Mouse (Mus musculus) T-helper 17 cell (primary cell): ENCODE data around the gene Reep3.

Source experiments
- in situ Hi-C, 2 experiments: fragments of 300-600 bp; cut with MboI, MseI; formaldehyde crosslinking; loops; 1 replicate in 1 of 2; 2 replicates in 1 of 2; pipeline ENCODE4 v1.15.1; 2025; ENCODE audit warnings: high pct_unique_total_duplicates in 2 of 2

Reep3 gene

DNA sequence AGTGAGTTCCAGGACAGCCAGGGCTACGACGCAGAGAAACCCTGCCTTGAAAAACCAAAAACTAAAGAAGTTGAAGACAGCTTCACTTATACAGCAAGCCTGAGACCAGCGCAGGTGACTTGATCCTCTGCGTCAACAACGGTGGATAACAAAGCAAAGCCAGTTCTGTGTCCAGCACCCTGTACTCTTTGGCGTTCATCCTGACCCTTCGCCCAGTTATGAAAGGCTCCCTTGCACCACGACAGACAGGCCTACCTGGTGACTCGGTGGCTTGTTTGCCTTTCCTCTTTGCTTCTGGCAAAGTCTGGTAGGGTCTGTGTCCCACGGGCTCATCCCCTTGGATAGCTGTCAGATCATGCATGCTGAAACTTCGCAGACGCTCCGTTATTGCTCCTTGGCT, 75.3 kb downstream of the Reep3 start:
- in situ Hi-C loops, result no loop called here

DNA sequence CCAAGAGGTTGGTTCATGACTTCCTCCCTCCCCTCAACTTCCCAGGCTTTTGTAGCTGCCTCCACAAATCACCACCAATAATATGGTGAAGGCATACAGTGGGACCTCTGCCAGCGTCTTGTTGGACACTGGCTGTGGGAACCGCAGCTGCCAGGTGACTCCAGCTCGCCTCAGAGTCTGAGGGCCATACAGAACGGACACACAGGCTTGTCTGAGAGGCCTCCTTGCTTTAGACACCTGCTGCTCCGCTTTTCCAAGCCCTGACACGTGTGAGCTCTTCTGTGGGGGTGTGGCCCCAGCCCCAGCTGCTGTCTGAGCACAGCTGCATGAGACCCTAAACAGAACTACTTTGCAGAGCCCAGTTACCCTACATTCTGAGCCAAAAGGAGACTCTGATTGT, 77.9 kb downstream of the Reep3 start:
- in situ Hi-C loops, result no loop called here

DNA sequence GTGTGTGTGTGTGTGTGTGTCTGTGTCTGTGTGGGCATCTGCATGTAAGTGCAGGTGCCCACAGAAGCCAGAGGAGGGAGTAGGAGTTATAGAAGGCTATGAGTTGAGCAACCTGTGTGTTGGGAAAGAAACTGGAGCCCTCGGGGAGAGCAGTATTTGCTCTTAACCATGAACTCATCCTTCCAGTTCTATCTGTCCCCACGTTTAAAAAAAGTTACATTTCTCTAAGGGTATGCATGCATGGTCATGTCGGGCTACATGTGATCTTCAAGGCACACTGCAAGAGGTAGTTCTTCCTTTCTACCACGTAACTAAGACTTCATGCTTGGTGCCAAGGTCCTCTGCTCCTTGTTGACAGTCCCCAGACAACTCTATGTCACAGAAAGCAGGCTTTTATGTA, 78.9 kb downstream of the Reep3 start:
- in situ Hi-C loops, result no loop called here

DNA sequence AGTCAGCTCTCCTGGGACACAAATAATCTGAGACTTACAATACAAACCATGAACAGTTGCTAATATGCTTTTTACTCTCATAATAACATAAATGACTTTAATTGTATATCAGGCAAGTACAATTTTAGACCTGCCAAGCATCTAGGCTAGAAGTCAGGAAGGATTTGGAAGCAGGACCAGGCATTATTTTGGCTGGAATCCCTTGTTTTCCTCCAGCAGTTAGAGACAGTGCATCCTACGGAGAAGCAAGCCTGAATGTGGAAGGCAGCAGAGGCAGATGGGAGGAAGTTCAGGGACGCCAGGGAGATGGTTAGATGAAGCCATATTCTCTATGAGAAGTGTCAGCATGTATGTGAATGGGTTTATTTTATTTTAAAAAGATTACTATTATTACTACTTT, 79.4 kb downstream of the Reep3 start:
- in situ Hi-C loops, result no loop called here

DNA sequence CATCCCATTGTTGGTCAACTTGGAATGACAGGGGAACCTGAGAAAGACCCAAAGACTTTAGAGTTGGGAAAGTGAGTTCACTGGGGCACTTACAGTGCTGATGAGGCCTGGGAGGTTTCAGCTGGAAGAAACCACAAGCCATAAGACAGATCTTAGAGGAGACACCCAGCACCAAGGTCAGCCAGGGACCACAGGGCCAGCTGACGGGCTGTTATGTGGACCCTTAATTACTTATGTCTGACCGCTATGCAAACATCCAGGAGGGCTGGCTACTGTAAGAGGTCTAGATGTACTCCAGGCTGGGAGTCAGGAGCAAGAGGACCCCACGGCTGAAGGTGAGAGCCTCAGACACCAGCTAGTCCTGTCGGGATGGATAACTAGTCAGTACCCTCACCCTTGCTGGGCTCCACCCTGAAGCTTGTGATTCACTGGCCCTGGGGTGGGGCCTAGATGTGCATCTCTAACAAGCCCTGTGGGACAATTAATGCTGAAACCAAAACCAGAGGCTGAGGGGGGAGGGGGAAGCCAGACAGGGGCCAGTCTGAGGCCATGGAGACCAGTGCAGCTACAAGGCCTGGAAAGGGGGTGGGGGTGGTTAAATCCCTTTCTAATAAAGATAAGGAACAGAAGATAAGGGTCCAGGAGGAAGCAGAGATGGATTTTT, 80.0 kb downstream of the Reep3 start:
- in situ Hi-C loops, result no loop called here

DNA sequence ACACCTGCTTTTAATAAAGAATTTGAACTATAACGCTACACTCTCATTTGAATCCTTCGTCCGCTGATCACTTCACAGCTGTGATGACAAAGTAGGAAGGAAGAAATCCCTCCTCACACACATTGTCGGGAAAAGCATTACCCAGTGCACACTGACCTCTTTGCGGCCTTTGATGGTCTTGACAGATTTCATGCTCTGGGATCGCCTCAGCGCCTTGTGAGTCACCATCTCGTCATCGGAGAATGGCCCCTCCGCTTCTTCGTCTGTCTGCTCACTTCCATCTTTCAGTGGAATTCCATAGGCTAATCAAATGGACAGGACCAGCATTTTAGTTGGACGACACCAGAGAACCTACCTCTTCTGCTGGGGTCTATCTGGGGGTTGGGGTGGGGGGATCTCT, 82.0 kb downstream of the Reep3 start:
- in situ Hi-C loops, result no loop called here

DNA sequence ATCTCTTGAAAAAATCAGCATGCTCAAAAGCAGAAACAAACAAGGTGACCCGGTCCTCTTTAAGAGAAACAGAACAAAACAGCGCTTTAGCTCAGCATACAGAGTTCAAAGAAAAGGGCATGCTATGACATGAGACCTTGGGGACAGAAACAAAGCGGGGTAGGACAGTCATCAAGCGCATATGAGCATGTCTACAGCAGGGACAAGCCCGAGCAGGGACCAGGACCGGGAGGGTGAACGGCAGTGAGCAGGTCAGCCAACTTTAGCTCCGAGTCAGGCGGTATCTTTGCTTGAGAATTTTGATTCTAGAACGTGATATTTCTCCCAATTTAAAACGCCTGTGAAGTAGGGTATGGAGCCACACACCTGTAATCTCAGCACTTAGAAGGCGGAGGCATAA, 86.2 kb downstream of the Reep3 start:
- in situ Hi-C loops, result no loop called here

DNA sequence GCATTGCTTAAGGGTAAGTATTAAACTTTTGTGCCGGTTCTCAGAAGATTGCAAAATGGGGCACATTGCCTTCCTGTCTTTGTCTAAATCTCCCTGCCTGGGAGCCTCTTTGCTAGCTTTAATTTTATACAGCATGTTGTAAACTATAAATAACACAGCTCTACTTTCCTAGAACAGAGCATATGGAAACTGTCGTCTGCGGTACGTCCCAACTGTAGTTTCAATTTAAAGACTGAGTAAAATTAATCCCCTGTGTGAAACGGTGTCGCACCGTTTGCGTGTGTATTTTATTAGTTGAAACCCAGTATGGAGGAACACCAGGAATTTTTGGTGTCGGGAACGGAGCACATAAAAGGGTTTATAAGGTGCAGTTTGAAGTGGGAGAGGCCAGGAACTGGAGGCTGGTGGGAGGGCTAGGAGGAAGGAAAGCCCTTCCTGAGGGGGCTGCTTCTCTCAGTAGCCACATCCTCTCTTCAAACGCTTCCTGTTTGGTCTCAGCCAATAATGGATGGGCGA, 92.2 kb downstream of the Reep3 start:
- in situ Hi-C loops, result loop anchor here in 1 of 2 experiments (5.0 kb wide), 1 partner anchor 78 kb away; no protein-coding TSS in a partner anchor

DNA sequence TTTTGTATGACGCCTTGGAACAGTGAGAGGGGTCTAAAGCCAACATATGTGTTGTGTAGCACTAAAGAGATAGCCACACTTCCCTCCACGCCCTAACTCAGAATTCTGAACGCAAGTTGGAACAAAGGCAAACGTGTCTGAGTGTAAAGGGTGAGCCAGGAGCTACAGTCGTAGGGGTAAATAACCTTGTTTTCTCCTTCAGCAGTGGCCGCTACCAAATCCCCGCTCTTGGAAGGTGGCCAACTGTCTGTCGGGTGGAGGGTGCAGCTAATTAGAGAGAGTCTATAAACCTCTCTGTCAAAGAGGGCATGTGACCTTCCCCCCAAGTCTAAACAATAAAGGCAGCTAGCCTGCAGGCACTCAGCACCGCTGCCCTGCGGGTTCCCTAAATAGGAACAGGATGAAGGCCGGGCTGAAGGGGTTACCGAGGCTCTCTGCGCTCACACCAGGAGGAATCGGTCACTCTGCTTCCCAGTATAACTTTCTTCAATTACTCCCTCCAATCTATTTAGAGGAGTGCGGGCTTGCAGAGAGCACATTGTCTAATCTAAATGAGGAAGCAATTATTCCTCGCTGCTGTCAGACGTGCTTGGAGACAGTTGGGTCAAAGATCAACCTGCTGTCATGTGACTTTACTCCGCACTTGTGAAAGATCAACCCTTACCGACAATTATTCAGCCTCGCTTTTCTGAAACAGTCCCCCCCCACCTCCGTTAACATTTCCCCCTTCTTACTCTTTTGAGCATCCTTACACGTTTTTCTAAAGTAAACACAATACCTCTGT, 92.8 kb downstream of the Reep3 start:
- in situ Hi-C loops, result loop anchor here in 1 of 2 experiments (5.0 kb wide), 1 partner anchor 78 kb away; no protein-coding TSS in a partner anchor

DNA sequence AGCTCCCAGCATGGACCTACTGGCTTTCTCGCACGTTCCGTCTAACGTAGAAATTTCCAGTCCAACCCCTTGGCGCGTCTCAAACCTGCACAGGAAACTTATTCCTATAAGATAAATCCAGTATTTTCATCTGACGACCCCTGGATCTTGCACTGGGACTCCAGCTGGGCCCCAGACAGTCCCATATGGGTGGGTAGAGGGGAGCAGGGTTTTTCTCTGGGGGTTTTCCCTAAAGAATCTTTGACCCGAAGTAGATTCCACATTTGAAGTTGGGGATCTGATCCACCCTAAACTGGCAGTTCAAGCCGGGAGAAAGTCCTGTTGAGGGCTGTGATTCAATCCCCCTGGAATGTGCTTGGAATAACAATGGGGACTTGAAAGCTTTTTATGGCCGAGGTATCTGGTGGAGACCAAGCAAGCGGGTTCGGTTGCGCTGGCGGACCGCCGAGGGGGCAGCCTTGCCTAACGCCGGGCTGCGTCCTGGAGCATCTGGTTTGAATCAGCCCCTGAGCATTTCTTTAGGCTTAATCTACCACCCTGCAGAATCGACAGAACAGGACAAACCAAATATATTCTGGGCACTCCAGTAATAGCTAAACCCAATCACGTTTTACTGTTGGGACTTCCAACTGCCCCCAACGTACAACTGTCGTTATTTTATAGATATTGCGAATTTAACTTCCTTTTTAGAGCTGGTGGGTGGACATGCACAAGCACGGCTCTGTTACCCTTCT, 93.6 kb downstream of the Reep3 start:
- in situ Hi-C loops, result loop anchor here in 1 of 2 experiments (5.0 kb wide), 1 partner anchor 79 kb away; no protein-coding TSS in a partner anchor

DNA sequence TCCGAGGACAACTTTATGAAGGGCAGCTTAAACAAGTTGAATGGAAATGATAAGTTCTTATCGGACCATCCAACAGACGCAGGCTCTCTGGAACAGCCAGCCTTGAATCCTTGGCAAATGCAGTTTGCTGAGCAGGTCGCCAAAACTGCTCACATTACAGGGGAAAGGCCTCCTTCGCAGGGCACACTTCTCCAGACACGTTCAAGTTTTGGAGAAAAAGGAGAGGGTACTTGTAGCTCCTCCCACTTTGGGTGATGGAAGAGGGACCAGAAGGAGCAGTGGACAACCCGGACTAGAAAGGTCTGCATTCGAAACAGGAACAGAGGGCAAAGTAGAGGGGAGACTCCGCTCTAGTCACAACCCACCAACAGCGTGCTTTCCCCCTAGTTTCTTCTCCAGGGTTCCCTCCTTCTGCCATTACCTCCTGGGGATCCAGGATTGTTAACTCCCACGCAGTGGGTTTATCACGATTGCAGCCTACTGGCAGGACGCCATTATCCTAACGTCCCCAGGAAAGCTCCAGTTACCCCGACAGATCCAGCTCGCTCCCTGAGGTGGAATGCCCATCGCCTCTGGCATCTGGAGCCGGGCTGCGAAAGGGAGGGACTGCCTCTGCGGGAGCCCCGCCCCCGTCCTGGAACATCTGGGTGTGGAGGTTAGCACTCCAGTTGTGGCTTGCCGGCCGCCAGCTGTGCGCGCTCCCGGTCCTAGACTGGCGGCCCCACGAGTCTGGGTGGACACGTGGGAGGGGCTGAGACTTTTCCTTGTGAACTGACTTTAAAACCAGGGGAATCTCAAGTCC, 94.3 kb downstream of the Reep3 start:
- in situ Hi-C loops, result loop anchor here in 1 of 2 experiments (5.0 kb wide), 1 partner anchor 80 kb away; no protein-coding TSS in a partner anchor

DNA sequence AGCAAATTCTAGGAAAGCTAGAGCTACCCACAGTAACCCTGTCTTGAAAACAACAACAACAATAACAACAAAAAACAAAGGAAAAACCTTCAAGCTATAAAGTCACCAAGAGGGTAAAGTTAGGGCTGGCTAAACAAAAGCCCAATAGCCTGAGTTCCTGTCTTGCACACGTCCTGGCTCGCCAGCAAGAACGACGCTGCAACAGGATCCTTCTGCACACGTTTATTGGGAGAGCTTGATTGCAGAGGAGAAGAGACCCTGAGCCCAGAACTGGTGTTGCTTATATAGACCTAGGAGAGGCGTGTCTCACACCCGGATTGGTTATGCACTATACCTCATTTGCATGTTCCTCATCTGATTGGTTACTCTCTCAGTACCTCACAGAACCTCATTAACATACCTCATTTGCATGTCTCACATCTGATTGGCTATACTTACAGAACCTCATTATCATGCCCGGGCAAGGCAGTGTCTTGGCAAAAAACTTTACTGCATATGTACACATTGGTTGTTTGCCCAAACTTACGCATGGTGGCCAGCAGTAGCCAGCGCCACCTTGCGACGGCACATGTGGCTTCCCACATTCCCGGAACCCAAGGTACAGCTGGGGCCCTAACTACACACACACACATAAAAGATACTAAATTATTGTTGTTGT, 95.7 kb downstream of the Reep3 start:
- in situ Hi-C loops, result loop anchor here in 1 of 2 experiments (5.0 kb wide), 1 partner anchor 81 kb away; no protein-coding TSS in a partner anchor

DNA sequence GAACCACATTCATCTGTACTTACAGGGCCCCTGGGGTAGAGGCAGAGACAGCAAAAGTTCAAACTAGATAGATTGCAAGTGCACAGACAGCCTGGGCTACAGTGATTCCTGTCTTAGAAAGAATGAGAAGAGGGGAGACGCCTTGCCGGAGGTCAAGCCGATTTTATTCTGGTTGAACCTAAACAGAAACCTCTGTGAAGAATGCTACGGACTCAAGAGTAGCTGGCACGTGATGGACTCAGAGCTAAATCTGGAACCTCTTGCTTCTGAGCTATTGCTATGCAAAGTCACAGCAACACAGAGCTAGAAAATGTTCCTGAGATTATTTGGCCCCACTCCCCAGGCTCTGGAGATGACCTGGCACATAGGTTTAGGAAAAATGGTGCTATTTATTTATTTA, 96.6 kb downstream of the Reep3 start:
- in situ Hi-C loops, result loop anchor here in 1 of 2 experiments (5.0 kb wide), 1 partner anchor 82 kb away; no protein-coding TSS in a partner anchor

DNA sequence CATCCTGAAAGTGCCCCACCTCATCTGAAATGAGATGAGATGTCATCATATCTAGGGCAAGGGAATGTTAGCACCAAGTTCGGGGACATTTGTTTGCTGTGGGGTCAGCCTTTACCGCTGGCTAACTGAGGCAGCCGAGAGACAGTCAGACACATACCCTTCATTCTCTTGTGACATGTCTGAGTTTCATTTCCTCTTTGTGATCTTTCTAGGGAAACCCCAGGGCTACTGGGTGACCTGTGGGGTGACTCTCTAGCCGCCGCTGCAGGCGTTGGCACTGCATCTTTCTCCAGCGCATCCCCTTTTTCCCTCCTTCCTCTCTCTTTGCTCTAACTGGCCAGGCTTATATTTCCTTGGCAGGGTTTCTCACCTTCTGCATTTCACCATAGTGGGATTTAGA, 98.0 kb downstream of the Reep3 start:
- in situ Hi-C loops, result no loop called here

DNA sequence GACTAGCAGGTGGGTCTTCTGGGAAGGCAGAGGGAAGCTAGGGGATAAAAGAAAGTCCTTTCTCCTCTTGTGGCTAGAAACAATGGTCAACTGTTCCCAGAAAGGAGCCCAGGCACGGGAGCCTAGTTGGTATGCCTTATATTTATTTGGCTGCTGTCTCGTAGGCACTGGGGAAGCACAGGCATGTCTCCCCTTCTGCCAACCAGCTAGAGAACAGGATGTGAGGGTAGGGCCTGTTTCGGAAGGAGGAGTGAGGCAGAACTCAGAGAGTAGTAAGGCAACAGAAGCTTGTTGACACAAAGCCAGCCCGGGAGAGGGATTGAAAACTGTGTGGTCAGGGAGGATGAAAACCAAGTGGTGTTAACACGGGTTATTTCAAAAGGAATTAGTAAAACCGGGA, 101.6 kb downstream of the Reep3 start:
- in situ Hi-C loops, result no loop called here

DNA sequence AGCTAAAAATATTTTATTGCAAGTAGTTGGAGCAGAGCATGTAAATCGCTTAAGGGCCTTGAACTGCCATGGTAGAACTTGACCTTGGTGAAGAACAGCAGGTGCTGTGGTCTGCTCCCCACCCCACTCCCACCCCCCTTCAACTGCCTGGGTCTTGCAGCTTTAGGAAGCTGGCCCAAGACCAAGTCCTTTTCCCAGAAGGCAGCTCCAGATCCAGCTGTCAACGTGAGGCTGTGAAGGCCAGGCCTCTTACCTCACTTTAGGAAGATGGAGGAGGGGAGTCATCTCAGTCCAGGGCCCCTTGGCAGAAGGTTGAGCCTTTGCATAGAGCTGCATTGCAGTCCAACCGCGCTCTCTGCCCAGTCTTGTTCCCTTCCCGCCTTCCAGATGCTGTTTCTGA, 102.3 kb downstream of the Reep3 start:
- in situ Hi-C loops, result no loop called here

DNA sequence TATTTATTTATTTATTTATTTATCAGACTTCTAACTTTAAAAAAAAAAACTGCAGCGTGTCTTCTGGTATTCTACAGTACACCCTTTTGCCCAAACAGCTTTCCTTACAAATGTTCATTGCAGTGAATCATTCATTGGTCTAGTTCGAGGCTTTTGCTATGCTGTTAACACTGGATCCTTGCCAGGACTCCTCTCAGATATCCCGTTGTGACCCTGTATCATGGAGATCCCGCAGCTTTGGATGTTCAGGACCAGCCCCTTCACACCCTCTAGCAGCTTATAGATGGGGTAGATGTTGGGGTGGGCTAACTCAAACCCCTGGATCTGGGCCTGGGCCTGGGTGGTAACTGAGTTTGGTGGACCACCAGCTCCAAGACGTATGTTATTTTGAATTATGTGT, 104.2 kb downstream of the Reep3 start:
- in situ Hi-C loops, result no loop called here

DNA sequence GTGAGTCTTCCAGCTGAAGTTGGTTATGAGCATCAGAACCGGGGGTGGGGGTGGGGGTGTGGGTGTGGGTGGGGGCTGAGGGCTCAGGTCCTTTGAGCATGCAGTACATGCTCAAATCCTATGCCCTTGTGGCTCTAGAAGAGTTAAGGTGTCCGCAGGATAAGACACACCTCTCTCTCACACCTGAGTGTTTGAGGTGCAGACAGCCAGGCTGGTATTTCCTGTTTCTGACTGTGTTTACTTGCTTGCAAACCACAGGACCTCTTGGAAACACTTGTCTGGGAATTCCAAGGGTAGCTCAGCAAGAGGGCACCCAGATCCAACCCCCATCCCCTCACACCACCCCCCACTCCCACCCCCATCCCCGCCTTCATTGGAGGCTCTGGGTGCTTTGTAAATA, 106.2 kb downstream of the Reep3 start:
- in situ Hi-C loops, result no loop called here

DNA sequence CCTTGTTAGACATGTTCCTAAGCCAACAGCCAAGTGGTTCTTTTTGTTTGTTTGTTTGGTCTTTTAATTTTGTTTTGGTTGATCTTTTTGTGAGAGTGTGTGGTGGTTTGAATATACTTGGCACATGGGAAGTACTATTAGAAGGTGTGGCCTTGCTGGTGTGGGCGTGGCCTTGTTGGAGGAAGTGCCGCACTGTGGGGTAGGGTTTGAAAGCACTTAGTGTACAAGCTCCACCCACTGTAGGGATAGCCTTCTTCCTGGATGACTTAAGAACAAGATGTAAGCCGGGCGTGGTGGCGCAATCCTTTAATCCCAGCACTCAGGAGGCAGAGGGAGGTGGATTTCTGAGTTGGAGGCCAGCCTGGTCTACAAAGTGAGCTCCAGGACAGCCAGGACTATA, 113.7 kb downstream of the Reep3 start:
- in situ Hi-C loops, result no loop called here

DNA sequence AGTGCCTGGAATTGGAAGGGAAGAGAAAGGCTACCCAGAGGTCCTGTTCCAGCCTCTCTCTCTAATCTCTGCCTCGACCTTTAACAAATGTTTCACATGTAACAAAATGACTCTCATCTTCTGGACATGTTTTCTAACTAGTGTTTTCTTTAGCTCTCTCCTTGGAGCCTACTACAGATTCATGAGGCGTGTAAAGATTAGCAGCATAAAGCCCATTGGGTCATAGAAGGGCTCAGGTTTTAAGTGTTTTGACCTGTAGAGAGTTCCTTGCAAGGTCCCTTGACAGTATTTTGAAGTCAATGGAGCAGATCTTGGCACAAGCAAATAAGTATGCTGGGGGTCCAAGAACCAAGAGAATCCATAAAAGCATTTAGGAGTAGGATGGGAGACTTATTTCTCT, 118.5 kb downstream of the Reep3 start:
- in situ Hi-C loops, result no loop called here

DNA sequence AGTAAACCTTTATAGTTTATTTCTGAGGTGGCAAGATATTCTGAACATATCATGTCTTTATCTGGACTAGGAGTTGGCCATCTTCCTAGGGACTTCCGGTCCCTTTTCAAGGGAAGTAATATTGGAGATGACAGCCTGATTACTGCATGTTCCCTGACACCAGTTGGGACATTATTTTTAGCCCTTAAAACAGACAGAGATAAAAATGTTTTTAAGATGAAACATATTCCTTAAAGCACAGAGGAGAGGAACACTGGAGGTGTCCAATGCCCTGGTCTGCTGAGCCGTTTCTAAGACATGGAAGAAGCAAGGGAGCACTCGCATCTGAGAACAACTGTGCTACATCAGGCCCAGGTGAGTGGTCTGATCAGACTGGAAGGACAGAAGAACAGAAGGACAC, 119.7 kb downstream of the Reep3 start:
- in situ Hi-C loops, result no loop called here
